Mouse (Mus musculus) MN1 (cell line): ENCODE measurements around the gene Gnptab.

Source experiments
- DNase-seq: peaks from one replicate; pipeline ENCODE4 v3.0.0-alpha.2; 2016; ENCODE audit warnings: low spot score

The Gnptab gene

GRCm38 (mm10) chr10:88377666-88378065 is 1.3 kb upstream of the Gnptab start:
- no peak for DNase-seq

GRCm38 (mm10) chr10:88380002-88380401 is 1.1 kb downstream of the Gnptab start:
- peak; percentile 48 for DNase-seq

GRCm38 (mm10) chr10:88380430-88381060 is 1.6 kb downstream of the Gnptab start:
- DNase-seq, result peak; percentile 24

GRCm38 (mm10) chr10:88381286-88381685 is 2.4 kb downstream of the Gnptab start:
- DNase-seq, result no peak

DNA sequence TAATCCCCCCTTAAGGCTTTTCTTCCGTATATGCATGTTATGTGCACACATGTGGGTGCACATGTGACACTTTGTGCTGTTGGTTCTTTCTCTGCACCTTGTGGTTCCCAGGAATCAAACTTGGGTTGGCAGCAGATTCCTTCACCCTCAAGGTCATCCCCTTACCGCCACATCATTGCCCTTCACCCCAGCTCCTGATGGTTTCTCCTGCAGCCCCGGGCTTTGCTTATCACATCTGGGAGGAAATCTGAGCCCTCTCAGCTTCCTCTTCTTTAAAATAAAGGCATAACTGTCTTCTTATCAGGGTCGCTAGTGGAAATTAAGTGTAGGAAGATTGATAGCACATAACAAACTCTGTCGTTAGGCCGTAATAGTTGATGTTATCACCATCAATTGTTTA is 3.1 kb downstream of the Gnptab start:
- no peak for DNase-seq

DNA sequence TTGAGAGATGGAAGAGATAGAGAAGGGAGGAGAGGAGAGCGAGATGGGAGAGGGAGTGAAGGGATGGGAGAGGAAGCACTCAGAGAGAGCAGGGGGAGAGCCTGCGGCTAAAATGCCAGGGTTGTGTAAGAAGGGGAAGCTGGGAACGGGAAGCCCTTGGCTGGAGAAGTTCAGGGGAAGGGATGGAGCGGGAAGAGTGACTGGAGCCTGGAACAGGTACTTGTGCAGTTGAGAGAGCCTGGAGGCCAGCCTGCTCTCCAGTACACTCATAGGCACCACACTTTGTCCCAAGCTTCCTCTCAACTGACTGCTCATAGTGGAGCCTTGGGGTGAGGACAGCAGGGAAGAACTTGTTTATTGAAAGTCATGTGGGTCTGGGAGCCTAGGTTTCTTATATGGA is 4.5 kb downstream of the Gnptab start:
- no peak for DNase-seq

DNA sequence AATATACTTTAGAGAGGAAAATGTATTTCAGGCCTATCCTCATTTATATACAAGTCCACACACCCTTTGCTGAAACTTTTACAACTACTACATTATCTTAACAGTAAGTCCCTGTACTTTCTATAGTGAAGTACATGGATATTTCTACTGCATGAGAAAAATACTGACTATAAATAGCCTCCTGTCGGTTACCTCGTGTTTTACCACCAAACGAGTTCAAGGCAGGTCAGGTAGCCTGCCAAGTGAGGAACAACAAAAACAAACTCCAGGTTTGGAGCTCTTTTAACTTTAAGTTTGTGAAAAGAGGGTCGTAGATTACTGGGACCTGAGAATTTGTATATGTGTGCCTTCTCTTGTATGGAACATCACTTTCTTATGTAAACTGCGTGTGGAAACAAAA is 5.1 kb downstream of the Gnptab start:
- no peak for DNase-seq

DNA sequence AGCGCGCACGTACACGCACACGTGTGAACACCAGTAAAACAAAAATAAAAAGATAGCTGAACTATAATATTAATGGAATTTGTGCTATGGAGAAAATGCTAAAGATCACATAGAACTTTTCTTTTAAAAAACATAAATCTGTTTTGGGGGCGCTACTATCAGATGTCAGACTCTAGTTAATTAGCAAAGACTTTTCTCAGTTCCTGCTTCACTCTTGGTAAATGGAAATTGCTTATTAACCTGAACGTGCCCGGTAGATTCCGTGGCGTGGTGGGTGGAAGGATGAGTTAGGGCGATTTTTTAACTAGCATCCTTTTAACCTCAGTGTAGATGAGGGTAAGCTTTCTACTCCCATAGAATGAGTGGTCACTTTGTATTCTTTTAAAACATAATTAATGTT is 6.4 kb downstream of the Gnptab start:
- no peak for DNase-seq

GRCm38 (mm10) chr10:88385758-88386157 is 6.8 kb downstream of the Gnptab start:
- no peak for DNase-seq

- DNase-seq, result no peak
These were observed 7.3 kb downstream of the Gnptab start for GRCm38 (mm10) chr10:88386251-88386650.

GRCm38 (mm10) chr10:88389576-88389975 is 10.6 kb downstream of the Gnptab start:
- no peak for DNase-seq

- no peak for DNase-seq
These were observed 11.3 kb downstream of the Gnptab start for GRCm38 (mm10) chr10:88390096-88390790.

DNA sequence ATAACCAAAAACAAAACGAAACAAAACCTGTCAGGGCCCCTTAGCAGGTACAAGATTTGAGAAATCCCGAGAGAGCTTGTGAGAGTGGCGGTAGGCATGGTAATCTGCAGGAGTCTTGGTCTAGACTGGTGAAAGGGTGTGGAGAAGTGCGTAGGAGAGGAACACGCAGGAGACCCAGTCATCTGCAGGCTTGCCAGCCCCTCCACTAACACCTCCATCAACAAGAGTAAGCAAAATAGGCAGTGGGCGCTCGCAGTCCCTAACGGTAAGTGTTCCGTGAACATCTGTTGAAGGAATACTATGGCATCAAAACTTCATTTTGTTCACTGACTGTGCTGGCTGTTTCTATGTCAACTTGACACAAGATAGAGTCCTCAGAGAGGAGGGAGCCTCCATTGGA is 12.6 kb downstream of the Gnptab start:
- DNase-seq, result no peak

- DNase-seq, result no peak
These were observed 13.4 kb downstream of the Gnptab start for GRCm38 (mm10) chr10:88392181-88392847.

GRCm38 (mm10) chr10:88398668-88399243 is 19.8 kb downstream of the Gnptab start:
- DNase-seq, result no peak

GRCm38 (mm10) chr10:88399271-88399670 is 20.3 kb downstream of the Gnptab start:
- no peak for DNase-seq

- no peak for DNase-seq
These were observed 24.1 kb downstream of the Gnptab start for GRCm38 (mm10) chr10:88403021-88403420.

- DNase-seq, result no peak
These were observed 25.3 kb downstream of the Gnptab start for GRCm38 (mm10) chr10:88404220-88404619.

DNA sequence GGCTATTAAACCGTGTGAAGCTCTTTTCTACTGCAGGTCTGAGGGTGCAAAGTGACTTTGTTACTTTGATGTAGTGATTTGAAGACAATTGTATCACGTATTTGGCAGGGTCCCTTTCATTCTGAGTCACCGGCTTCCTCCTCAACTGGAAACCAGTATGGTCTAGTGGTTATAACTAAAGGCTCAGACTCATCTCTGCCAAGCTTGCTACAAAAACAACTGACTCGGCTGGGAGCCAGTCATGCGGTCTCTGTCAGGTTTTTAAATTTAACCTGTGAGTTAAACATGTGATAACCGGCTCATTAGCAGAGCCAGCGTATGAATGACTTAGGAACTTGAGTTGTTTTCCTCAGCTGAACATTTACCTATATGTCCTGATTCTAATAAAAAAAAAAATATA is 26.9 kb downstream of the Gnptab start:
- no peak for DNase-seq

- no peak for DNase-seq
These were observed 29.1 kb downstream of the Gnptab start for GRCm38 (mm10) chr10:88407875-88408631.

DNA sequence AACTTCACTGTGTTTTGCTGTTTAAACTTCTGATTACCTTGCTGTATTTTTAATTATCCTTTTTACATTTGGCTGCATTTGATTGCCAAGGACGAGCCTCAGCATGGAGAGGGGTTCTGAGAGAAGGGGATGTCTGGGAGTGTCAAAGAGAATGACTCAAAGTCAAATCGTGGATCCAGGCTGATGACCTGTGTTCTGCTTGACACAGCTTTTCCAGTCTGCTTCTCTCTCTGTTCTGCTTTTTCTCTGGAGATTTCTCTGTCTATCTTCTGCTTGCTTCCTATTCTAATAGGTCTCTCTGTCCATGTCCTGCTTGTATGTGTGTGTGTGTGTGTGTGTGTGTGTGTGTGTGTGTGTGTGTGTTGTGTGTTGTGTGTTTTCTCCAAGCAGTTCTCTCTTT is 30.8 kb downstream of the Gnptab start:
- DNase-seq, result no peak

GRCm38 (mm10) chr10:88412290-88412995 is 33.5 kb downstream of the Gnptab start:
- DNase-seq, result peak; percentile 83
